Mouse (Mus musculus) lung, adult 2 months (tissue): ENCODE measurements around the gene Ebf1.

Experiments
- CTCF ChIP-seq: fragments of 200-500 bp; IDR thresholded peaks from 2 replicates; pipeline ENCODE4 v1.5.1; 2011; ENCODE audit warnings: mild to moderate bottlenecking, low read length, control low read depth; ENCODE audit not compliant: insufficient read depth
- POLR2A ChIP-seq: fragments of 200-500 bp; IDR thresholded peaks from 2 replicates; pipeline ENCODE4 v1.6.1; 2011; ENCODE audit warnings: low read depth, mild to moderate bottlenecking, control low read depth, low read length, borderline replicate concordance; ENCODE audit errors: extremely low read depth

DNA sequence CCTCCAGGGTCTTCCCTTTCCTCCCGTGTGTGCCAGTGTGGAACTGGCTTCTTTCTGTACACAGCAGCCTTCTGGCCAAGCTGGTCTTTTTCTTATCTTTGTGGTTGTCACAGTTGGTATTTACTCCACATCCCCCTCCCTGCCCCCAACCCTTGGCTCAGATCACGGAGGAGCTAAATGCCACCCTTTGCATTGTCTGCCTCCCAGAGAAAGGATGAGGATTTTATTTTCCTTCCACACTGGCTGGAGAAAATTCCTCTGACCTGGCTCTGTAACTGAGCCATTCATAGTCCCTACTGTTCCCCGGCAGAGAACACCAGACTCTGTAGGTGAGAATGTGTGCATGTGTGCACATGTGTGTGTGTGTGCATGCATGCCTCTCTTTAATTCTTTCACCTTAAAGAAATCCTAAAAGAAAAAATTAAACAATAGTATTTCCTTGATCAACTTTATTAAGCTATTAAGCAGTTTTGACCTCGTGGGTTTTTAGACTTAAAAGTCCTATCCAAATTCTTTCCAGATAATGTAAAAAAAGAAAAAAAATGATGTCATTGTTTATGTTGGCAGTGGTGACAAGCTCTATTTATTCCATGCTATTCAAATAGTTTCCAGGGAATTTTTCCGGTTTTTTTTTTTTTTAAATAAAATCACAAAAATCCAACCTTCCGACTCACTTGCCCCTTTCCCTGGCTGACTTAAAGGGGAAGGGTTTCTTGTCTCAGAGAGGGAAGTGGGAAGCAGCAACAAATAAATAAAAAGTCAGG, 123.3 kb downstream of the Ebf1 start:
- TF ChIP-seq CTCF, result no peak
- TF ChIP-seq POLR2A, result no peak
